Mouse (Mus musculus): ENCODE measurements around the gene Hdac10.

GRCm38 (mm10) chr15:89102646-89103045 is 25.9 kb downstream of the Hdac10 start:
- TF ChIP-seq CTCF (IDR thresholded peaks at IDR 0.05; ENCODE audit: low read depth) (no peak), EP300 (IDR thresholded peaks at IDR 0.05; ENCODE audit: low read depth) (no peak)

Data from liver, embryonic 14.5 days (tissue).